Mouse (Mus musculus): Measurements from ENCODE around the gene Kctd2. TPM values are rescaled to one million over a fixed set of nuclear protein-coding genes. Genes with fewer than 3 reads are reported as not detected.

Gene Kctd2
- polyA plus RNA-seq, 1 experiment: 32.4 TPM

- no peak for TF ChIP-seq POLR2A (IDR thresholded peaks at IDR 0.05; ENCODE audit: borderline replicate concordance, control insufficient read depth, low read depth, low read length)
- TF ChIP-seq CTCF (IDR thresholded peaks at IDR 0.05; ENCODE audit: control insufficient read depth, insufficient read depth, low read length): no peak
- WGBS: 59% methylated on average over 9 of the region's 9 CpGs
- Histone ChIP-seq H3K4me1 (ENCODE audit: control insufficient read depth, insufficient read depth, low read length) (peaks cover 7% of the 10 kb centered on the region), H3K4me3 (replicated peaks; ENCODE audit: control insufficient read depth, low read depth, low read length) (peak overlapping the region; percentile 58), H3K27ac (ENCODE audit: control insufficient read depth, insufficient read depth, low read depth, low read length, poor library complexity) (peak overlapping the region; percentile 91)
Measured at GRCm38 (mm10) chr11:115478296-115478938, 58.5 kb downstream of the Kctd2 start.

Other genes with a start within 250 kb of the Kctd2 start
- gene Tmem104, start 232.6 kb upstream of the Kctd2 start, polyA plus RNA-seq (2011; ENCODE audit: insufficient read depth, insufficient read length, low replicate concordance, missing spikeins): 3.1 and 5.8 TPM in 2 replicates
- gene Nat9, start 232.3 kb upstream of the Kctd2 start, polyA plus RNA-seq (2011; ENCODE audit: insufficient read depth, insufficient read length, low replicate concordance, missing spikeins): 19.4 and 24.2 TPM in 2 replicates
- gene Grin2c, start 152.9 kb upstream of the Kctd2 start, polyA plus RNA-seq (2011; ENCODE audit: insufficient read depth, insufficient read length, low replicate concordance, missing spikeins): not detected in 2 replicates
- 9.9 and 21.2 TPM in 2 replicates for gene Fdxr, start 143.1 kb upstream of the Kctd2 start, polyA plus RNA-seq (2011; ENCODE audit: insufficient read depth, insufficient read length, low replicate concordance, missing spikeins)
- 0.77 and 1.4 TPM in 2 replicates for gene Fads6, start 122.5 kb upstream of the Kctd2 start, polyA plus RNA-seq (2011; ENCODE audit: insufficient read depth, insufficient read length, low replicate concordance, missing spikeins)
- not detected in 2 replicates for gene Otop2, start 113.0 kb upstream of the Kctd2 start, polyA plus RNA-seq (2011; ENCODE audit: insufficient read depth, insufficient read length, low replicate concordance, missing spikeins)
- 0.29 TPM in 1 of 2 replicates, not detected in the other for gene Ush1g, start 98.1 kb upstream of the Kctd2 start, polyA plus RNA-seq (2011; ENCODE audit: insufficient read depth, insufficient read length, low replicate concordance, missing spikeins)
- gene Otop3, start 85.4 kb upstream of the Kctd2 start, polyA plus RNA-seq (2011; ENCODE audit: insufficient read depth, insufficient read length, low replicate concordance, missing spikeins): not detected in 2 replicates
- gene Hid1, start 52.4 kb upstream of the Kctd2 start, polyA plus RNA-seq (2011; ENCODE audit: insufficient read depth, insufficient read length, low replicate concordance, missing spikeins): 3.4 and 4.3 TPM in 2 replicates
- 1.4 and 3.1 TPM in 2 replicates for gene Cdr2l, start 38.2 kb upstream of the Kctd2 start, polyA plus RNA-seq (2011; ENCODE audit: insufficient read depth, insufficient read length, low replicate concordance, missing spikeins)
- 31.1 and 51.9 TPM in 2 replicates for gene Mrpl58, start 16.4 kb upstream of the Kctd2 start, polyA plus RNA-seq (2011; ENCODE audit: insufficient read depth, insufficient read length, low replicate concordance, missing spikeins)
- 316 and 521 TPM in 2 replicates for gene Atp5h, start 166 bp upstream of the Kctd2 start, polyA plus RNA-seq (2011; ENCODE audit: insufficient read depth, insufficient read length, low replicate concordance, missing spikeins)
- gene Trim80, start 20.4 kb downstream of the Kctd2 start, polyA plus RNA-seq (2011; ENCODE audit: insufficient read depth, insufficient read length, low replicate concordance, missing spikeins): not detected in 2 replicates
- 1.8 TPM in 1 of 2 replicates, not detected in the other for gene Slc16a5, start 42.3 kb downstream of the Kctd2 start, polyA plus RNA-seq (2011; ENCODE audit: insufficient read depth, insufficient read length, low replicate concordance, missing spikeins)
- 4.4 and 18.7 TPM in 2 replicates for gene Armc7, start 55.5 kb downstream of the Kctd2 start, polyA plus RNA-seq (2011; ENCODE audit: insufficient read depth, insufficient read length, low replicate concordance, missing spikeins)
- 47.5 and 56.4 TPM in 2 replicates for gene Nt5c, start 71.7 kb downstream of the Kctd2 start, polyA plus RNA-seq (2011; ENCODE audit: insufficient read depth, insufficient read length, low replicate concordance, missing spikeins)
- gene Jpt1, start 94.3 kb downstream of the Kctd2 start, polyA plus RNA-seq (2011; ENCODE audit: insufficient read depth, insufficient read length, low replicate concordance, missing spikeins): 106 and 149 TPM in 2 replicates
- 188 and 202 TPM in 2 replicates for gene Sumo2, start 116.1 kb downstream of the Kctd2 start, polyA plus RNA-seq (2011; ENCODE audit: insufficient read depth, insufficient read length, low replicate concordance, missing spikeins)
- gene Nup85, start 144.3 kb downstream of the Kctd2 start, polyA plus RNA-seq (2011; ENCODE audit: insufficient read depth, insufficient read length, low replicate concordance, missing spikeins): 111 and 163 TPM in 2 replicates
- gene Mrps7, start 183.8 kb downstream of the Kctd2 start, polyA plus RNA-seq (2011; ENCODE audit: insufficient read depth, insufficient read length, low replicate concordance, missing spikeins): 19.3 and 26.7 TPM in 2 replicates
- gene Gga3, start 183.9 kb downstream of the Kctd2 start, polyA plus RNA-seq (2011; ENCODE audit: insufficient read depth, insufficient read length, low replicate concordance, missing spikeins): 41.5 and 69.6 TPM in 2 replicates
- 65.8 and 86.0 TPM in 2 replicates for gene Mif4gd, start 192.8 kb downstream of the Kctd2 start, polyA plus RNA-seq (2011; ENCODE audit: insufficient read depth, insufficient read length, low replicate concordance, missing spikeins)
- gene Slc25a19, start 208.2 kb downstream of the Kctd2 start, polyA plus RNA-seq (2011; ENCODE audit: insufficient read depth, insufficient read length, low replicate concordance, missing spikeins): 9.3 and 23.0 TPM in 2 replicates

All from bone marrow, adult 2 months (tissue).